Mouse (Mus musculus): Measurements from ENCODE around the gene Vmp1. TPM values are rescaled to one million over a fixed set of nuclear protein-coding genes. Genes with fewer than 3 reads are reported as not detected.
A peak's percentile ranks its signal among the peaks of the same experiment; 100 is the strongest.

The Vmp1 gene
- polyA plus RNA-seq, 1 experiment from 2014 or later: 109 TPM

GRCm38 (mm10) chr11:86602116-86602515, 81.5 kb downstream of the Vmp1 start:
- DNase-seq (ENCODE audit: low spot score): no peak

- no peak for DNase-seq (ENCODE audit: low spot score)
Observed at GRCm38 (mm10) chr11:86600209-86600557, 83.5 kb downstream of the Vmp1 start.

- DNase-seq (ENCODE audit: low spot score): no peak
Observed at GRCm38 (mm10) chr11:86599378-86600208, 84.0 kb downstream of the Vmp1 start.

GRCm38 (mm10) chr11:86598572-86598971, 85.1 kb downstream of the Vmp1 start:
- DNase-seq (ENCODE audit: low spot score): no peak

GRCm38 (mm10) chr11:86598154-86598553, 85.5 kb downstream of the Vmp1 start:
- no peak for DNase-seq (ENCODE audit: low spot score)

- DNase-seq (ENCODE audit: low spot score): no peak
Observed at GRCm38 (mm10) chr11:86596976-86597375, 86.7 kb downstream of the Vmp1 start.

- DNase-seq (ENCODE audit: low spot score): no peak
Observed at GRCm38 (mm10) chr11:86596187-86596960, 87.3 kb downstream of the Vmp1 start.

- peak; percentile 49 for DNase-seq (ENCODE audit: low spot score)
Observed at GRCm38 (mm10) chr11:86595366-86595765, 88.3 kb downstream of the Vmp1 start.

GRCm38 (mm10) chr11:86594188-86594876, 89.3 kb downstream of the Vmp1 start:
- no peak for DNase-seq (ENCODE audit: low spot score)

- DNase-seq (ENCODE audit: low spot score): no peak
Observed at GRCm38 (mm10) chr11:86593443-86593842, 90.2 kb downstream of the Vmp1 start.

- peak; percentile 37 for DNase-seq (ENCODE audit: low spot score)
Observed at GRCm38 (mm10) chr11:86592993-86593392, 90.6 kb downstream of the Vmp1 start.

- no peak for DNase-seq (ENCODE audit: low spot score)
Observed at GRCm38 (mm10) chr11:86591931-86592616, 91.6 kb downstream of the Vmp1 start.

GRCm38 (mm10) chr11:86591301-86591845, 92.3 kb downstream of the Vmp1 start:
- DNase-seq (ENCODE audit: low spot score): no peak

GRCm38 (mm10) chr11:86590579-86590978, 93.1 kb downstream of the Vmp1 start:
- no peak for DNase-seq (ENCODE audit: low spot score)

- DNase-seq (ENCODE audit: low spot score): no peak
Observed at GRCm38 (mm10) chr11:86590066-86590465, 93.6 kb downstream of the Vmp1 start.

GRCm38 (mm10) chr11:86588583-86589298, 94.9 kb downstream of the Vmp1 start:
- DNase-seq (ENCODE audit: low spot score): no peak

- no peak for DNase-seq (ENCODE audit: low spot score)
Observed at GRCm38 (mm10) chr11:86587830-86588229, 95.8 kb downstream of the Vmp1 start.

- DNase-seq (ENCODE audit: low spot score): peak; percentile 58
Observed at GRCm38 (mm10) chr11:86586868-86587792, 96.5 kb downstream of the Vmp1 start.

GRCm38 (mm10) chr11:86586177-86586867, 97.3 kb downstream of the Vmp1 start:
- peak; percentile 65 for DNase-seq (ENCODE audit: low spot score)
